Mouse (Mus musculus) neural tube, embryonic 10.5 days (tissue): ENCODE data around the gene Cox7a2l.

ENCODE experiments used
- DNase-seq: peaks from one replicate; pipeline ENCODE4 v3.0.0-alpha.2; 2017; ENCODE audit warnings: low spot score; ENCODE audit errors: extremely low spot score

Gene Cox7a2l

GRCm38 (mm10) chr17:83517280-83518015 is at the start of gene Cox7a2l:
Cox7a2l (minus strand) TSS chr17:83517330.
- DNase-seq: no peak

GRCm38 (mm10) chr17:83565506-83565905 is 48.4 kb upstream of the Cox7a2l start:
- DNase-seq: no peak

GRCm38 (mm10) chr17:83564119-83564820 is 47.1 kb upstream of the Cox7a2l start:
- no peak for DNase-seq

- peak; percentile 68 for DNase-seq
These were observed 46.6 kb upstream of the Cox7a2l start for GRCm38 (mm10) chr17:83563703-83564111.

GRCm38 (mm10) chr17:83562153-83563010 is 45.3 kb upstream of the Cox7a2l start:
- no peak for DNase-seq

- no peak for DNase-seq
These were observed 42.0 kb upstream of the Cox7a2l start for GRCm38 (mm10) chr17:83559081-83559480.

- DNase-seq: no peak
These were observed 38.7 kb upstream of the Cox7a2l start for GRCm38 (mm10) chr17:83555836-83556235.

- no peak for DNase-seq
These were observed 37.9 kb upstream of the Cox7a2l start for GRCm38 (mm10) chr17:83554997-83555396.

- no peak for DNase-seq
These were observed 31.5 kb upstream of the Cox7a2l start for GRCm38 (mm10) chr17:83548501-83549233.

- DNase-seq: no peak
These were observed 30.0 kb upstream of the Cox7a2l start for GRCm38 (mm10) chr17:83547145-83547544.

GRCm38 (mm10) chr17:83545756-83546742 is 28.9 kb upstream of the Cox7a2l start:
- DNase-seq: peak; percentile 58

- no peak for DNase-seq
These were observed 28.1 kb upstream of the Cox7a2l start for GRCm38 (mm10) chr17:83545259-83545658.

- DNase-seq: no peak
These were observed 25.3 kb upstream of the Cox7a2l start for GRCm38 (mm10) chr17:83542424-83542823.

GRCm38 (mm10) chr17:83539262-83540037 is 22.3 kb upstream of the Cox7a2l start:
- DNase-seq: no peak

- DNase-seq: no peak
These were observed 21.6 kb upstream of the Cox7a2l start for GRCm38 (mm10) chr17:83538694-83539093.

- no peak for DNase-seq
These were observed 21.0 kb upstream of the Cox7a2l start for GRCm38 (mm10) chr17:83538141-83538540.

GRCm38 (mm10) chr17:83533150-83533549 is 16.0 kb upstream of the Cox7a2l start:
- DNase-seq: no peak

GRCm38 (mm10) chr17:83527651-83528381 is 10.7 kb upstream of the Cox7a2l start:
- peak; percentile 57 for DNase-seq
